Mouse (Mus musculus) liver, postnatal 0 days (tissue): ENCODE measurements around the gene Cpn1. TPM values are rescaled to one million over a fixed set of nuclear protein-coding genes. Genes with fewer than 3 reads are reported as not detected.

ENCODE experiments used
- ATAC-seq: fragments of 200-750 bp; cut with Nextera tagmentation; 2 replicates; pipeline ENCODE4 v1.8.0; 2017; ENCODE audit warnings: mild to moderate bottlenecking, moderate library complexity
- DNase-seq: peaks from one replicate; pipeline ENCODE4 v3.0.0-alpha.2; 2016
- H3K27ac ChIP-seq: fragments of 300-500 bp; sonication (generic); 2 replicates; pipeline ENCODE4 v1.5.1; 2014; ENCODE audit warnings: antibody characterized with exemption, moderate library complexity, mild to moderate bottlenecking, low read depth
- H3K27me3 ChIP-seq: fragments of 300-500 bp; sonication (generic); 2 replicates; pipeline ENCODE4 v1.6.1; 2014; ENCODE audit warnings: low read length, control low read depth, mixed read lengths; ENCODE audit not compliant: insufficient read depth
- H3K36me3 ChIP-seq: fragments of 300-500 bp; sonication (generic); replicated peaks from 2 replicates; pipeline ENCODE4 v1.6.1; 2014; ENCODE audit warnings: mild to moderate bottlenecking, control low read depth, low read length, moderate library complexity, mixed read lengths; ENCODE audit not compliant: insufficient read depth
- H3K4me1 ChIP-seq: fragments of 300-500 bp; sonication (generic); 2 replicates; pipeline ENCODE4 v1.6.1; 2014; ENCODE audit warnings: antibody characterized with exemption, mild to moderate bottlenecking, control low read depth; ENCODE audit not compliant: insufficient read depth
- H3K4me2 ChIP-seq: fragments of 300-500 bp; sonication (generic); 2 replicates; pipeline ENCODE4 v1.6.1; 2014; ENCODE audit warnings: low read depth, mild to moderate bottlenecking, low read length, moderate library complexity, mixed read lengths
- H3K4me3 ChIP-seq: fragments of 300-500 bp; sonication (generic); 2 replicates; pipeline ENCODE4 v1.5.1; 2014; ENCODE audit warnings: low read depth, low read length
- H3K9ac ChIP-seq: fragments of 300-500 bp; sonication (generic); replicated peaks from 2 replicates; pipeline ENCODE4 v1.6.1; 2014; ENCODE audit warnings: mild to moderate bottlenecking, moderate library complexity
- H3K9me3 ChIP-seq: fragments of 300-500 bp; sonication (generic); 2 replicates; pipeline ENCODE4 v1.6.1; 2016; ENCODE audit warnings: mild to moderate bottlenecking, control low read depth, low read length, mixed read lengths
- CTCF ChIP-seq: sonication (generic); IDR thresholded peaks from 2 replicates; pipeline ENCODE4 v1.5.1; 2016; ENCODE audit warnings: antibody characterized with exemption, low read depth
- EP300 ChIP-seq: IDR thresholded peaks from 2 replicates; pipeline ENCODE4 v1.6.1; 2016; ENCODE audit warnings: antibody characterized with exemption, low read depth, mild to moderate bottlenecking
- WGBS: fragments of 180-500 bp; shearing (Covaris S2); extraction: QIAGEN DNeasy Blood & Tissue Kit; methylation state at CpG from one replicate; pipeline ENCODE4 v1.1.7; 2014; ENCODE audit not compliant: insufficient replicate concordance; 5-methylcytosine and 5-hydroxymethylcytosine counted together
- polyA plus RNA-seq: library from polyadenylated mRNA; unstranded; fragments of >200 nt; fragmentation: Nextera tagmentation; extraction: Ambion mirVana; gene quantifications from 2 replicates; pipeline ENCODE4 v1.2.1, GENCODE M21; 2015

Gene Cpn1
- polyA plus RNA-seq, 1 experiment from 2014 or later = 110 TPM

DNA sequence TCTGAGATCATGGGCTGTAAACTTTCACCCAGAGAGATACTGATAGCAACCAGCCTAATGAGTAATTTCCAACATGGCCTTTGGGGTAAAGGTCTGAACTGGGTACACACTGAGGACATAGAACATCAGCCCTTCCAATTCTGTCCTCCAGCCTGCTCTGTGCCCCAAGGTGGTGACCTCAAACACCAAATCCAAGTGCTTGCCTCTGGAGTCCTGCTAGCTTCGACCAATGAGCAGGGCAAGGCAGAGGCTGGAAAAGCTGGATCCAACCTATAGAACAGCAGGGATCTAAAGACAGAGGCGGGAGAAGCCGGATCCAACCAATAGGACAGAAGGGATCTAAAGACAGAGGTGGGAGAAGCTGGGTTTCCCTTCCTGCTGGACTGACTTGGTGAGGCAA, 67.5 kb downstream of the Cpn1 start:
- WGBS = 66% methylated on average over 3 of the region's 3 CpGs
- TF ChIP-seq CTCF (no peak), EP300 (peak; percentile 55; the same call in 1 of the 2 replicates)
- no peaks in the 10 kb centered on the region for H3K36me3 ChIP-seq
- H3K27ac ChIP-seq = peak overlapping the region; percentile 83
- H3K4me3 ChIP-seq = no peak overlapping the region
- no peak overlapping the region for H3K4me2 ChIP-seq
- H3K4me1 ChIP-seq = peaks cover 33% of the 10 kb centered on the region
- H3K27me3 ChIP-seq = no peaks in the 10 kb centered on the region
- ATAC-seq (peak; percentile 96), DNase-seq (peak; percentile 50)
- H3K9me3 ChIP-seq = no peaks in the 10 kb centered on the region; the same call in 1 of the 2 replicates
- H3K9ac ChIP-seq = no peak overlapping the region

DNA sequence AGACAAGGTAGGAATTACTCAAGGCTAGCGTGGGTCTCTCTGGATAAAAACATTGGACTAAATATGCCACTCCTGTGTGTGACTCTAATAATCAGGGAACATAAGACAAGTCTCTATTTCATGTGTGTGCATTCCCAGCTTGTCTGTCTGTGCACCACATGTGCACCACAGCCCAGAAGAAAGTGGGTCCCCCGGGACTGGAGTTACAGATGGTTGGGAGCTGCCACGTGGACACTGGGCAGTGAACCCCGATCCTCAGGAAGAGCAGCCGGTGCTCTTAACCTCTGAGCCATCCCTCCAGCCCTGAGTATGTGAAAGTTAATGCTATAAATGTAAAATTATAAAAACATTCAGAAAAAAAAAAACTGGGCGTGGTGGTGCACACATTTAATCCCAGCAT, 68.6 kb downstream of the Cpn1 start:
- no peaks in the 10 kb centered on the region for H3K9me3 ChIP-seq
- no peaks in the 10 kb centered on the region for H3K36me3 ChIP-seq
- no peak overlapping the region for H3K4me3 ChIP-seq
- TF ChIP-seq EP300 = no peak
- no peak for TF ChIP-seq CTCF
- peaks cover 33% of the 10 kb centered on the region for H3K4me1 ChIP-seq
- no peak for ATAC-seq
- no peak for DNase-seq
- peak overlapping the region; percentile 57 for H3K27ac ChIP-seq
- 69% methylated on average over 6 of the region's 6 CpGs for WGBS
- H3K9ac ChIP-seq = no peak overlapping the region
- H3K4me2 ChIP-seq = peak overlapping the region; percentile 55
- no peaks in the 10 kb centered on the region for H3K27me3 ChIP-seq

DNA sequence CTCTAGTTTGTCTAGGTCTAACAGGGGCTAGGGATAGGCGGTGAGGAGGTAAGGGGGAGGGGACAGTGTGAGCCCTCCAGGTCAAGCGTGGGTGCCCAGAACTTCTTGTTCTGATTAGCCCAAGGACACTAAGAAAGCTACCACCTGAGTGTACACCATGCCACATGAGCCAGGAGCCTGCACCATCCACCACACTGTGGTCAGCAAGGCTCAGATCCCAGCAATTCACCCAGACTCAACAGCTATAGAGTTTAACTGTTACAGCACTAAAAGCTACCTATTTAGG, 69.0 kb downstream of the Cpn1 start:
- WGBS = 20% methylated on average over 2 of the region's 2 CpGs
- Histone ChIP-seq H3K9me3 (no peaks in the 10 kb centered on the region), H3K4me3 (no peak overlapping the region), H3K27me3 (no peaks in the 10 kb centered on the region), H3K36me3 (no peaks in the 10 kb centered on the region), H3K9ac (0 out of 2 replicates have a peak overlapping the region, but pooled peaks have one; percentile 11), H3K4me1 (peaks cover 33% of the 10 kb centered on the region), H3K27ac (peak overlapping the region; percentile 57), H3K4me2 (peak overlapping the region; percentile 55)
- no peak for ATAC-seq
- DNase-seq = no peak
- TF ChIP-seq EP300 (no peak), CTCF (no peak)

DNA sequence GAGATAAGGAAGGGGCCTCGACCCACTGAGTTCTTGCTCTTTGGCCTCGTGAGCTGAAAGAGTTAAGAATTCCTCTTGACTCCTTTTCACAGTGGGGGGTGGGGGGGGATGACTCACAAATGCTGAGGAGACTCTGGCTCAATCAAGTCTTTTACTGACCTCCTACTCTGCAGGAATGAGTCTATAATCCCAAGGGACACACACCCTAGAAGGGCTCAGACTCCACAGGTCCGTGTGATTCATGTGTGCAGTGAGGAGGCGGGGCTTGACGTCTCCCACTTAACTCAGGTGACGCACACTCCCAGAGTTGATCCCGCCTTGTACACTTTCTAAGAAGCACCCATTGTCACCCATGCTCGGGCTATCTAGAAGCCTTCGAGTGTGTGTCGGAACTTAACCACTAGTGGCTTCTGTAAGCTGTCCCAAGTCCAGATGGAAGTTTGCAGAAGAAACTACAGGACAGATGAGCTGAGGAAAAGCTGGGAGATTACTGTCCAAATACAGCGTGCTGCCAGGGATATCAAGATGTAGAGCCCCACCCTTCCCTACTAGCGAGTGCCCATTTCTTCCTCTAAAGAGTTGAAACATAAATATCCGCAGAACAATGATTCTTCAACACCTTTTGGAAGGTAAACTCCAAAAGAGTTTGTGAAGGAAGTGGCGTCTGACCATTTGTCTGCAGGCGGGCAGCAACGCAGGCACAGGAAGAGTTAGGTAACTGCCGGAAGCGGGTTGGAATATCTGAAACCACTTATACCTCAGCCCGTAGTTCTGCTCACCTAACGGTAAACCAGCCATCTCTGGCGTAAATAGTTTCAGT, 69.6 kb downstream of the Cpn1 start:
- ATAC-seq (no peak), DNase-seq (no peak)
- Histone ChIP-seq H3K27ac (peak overlapping the region; percentile 57), H3K4me1 (peaks cover 33% of the 10 kb centered on the region), H3K36me3 (no peaks in the 10 kb centered on the region), H3K4me3 (no peak overlapping the region), H3K27me3 (no peaks in the 10 kb centered on the region), H3K4me2 (peak overlapping the region; percentile 55), H3K9me3 (no peaks in the 10 kb centered on the region), H3K9ac (0 out of 2 replicates have a peak overlapping the region, but pooled peaks have one; percentile 11)
- 38% methylated on average over 21 of the region's 21 CpGs for WGBS
- TF ChIP-seq CTCF (no peak), EP300 (no peak)

DNA sequence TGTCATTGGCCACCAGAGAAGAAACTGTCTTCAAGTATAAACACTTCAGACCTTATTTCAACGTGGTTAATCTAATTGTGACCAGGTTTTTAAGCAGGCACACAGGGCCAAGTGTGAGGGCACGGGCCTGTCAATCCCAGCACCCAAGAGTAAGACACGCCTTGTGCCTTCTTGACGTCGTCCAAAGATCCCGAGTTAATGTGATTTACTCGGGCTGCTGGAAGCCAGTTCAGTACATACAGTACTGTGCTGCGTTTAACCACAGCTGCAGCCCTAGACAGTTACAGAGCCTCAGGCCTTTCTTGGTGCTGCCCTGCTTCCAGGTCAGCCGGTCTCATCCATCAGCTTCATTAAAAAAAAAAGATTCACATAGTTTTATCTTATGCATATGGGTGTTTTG, 70.9 kb downstream of the Cpn1 start:
- no peak overlapping the region for H3K4me2 ChIP-seq
- H3K27ac ChIP-seq = no peak overlapping the region
- 78% methylated on average over 9 of the region's 9 CpGs for WGBS
- H3K9ac ChIP-seq = no peak overlapping the region
- H3K4me1 ChIP-seq = peaks cover 31% of the 10 kb centered on the region
- DNase-seq = no peak
- peaks cover 8% of the 10 kb centered on the region for H3K36me3 ChIP-seq
- no peaks in the 10 kb centered on the region for H3K9me3 ChIP-seq
- ATAC-seq = no peak
- H3K27me3 ChIP-seq = no peaks in the 10 kb centered on the region
- TF ChIP-seq CTCF (no peak), EP300 (no peak)
- no peak overlapping the region for H3K4me3 ChIP-seq

DNA sequence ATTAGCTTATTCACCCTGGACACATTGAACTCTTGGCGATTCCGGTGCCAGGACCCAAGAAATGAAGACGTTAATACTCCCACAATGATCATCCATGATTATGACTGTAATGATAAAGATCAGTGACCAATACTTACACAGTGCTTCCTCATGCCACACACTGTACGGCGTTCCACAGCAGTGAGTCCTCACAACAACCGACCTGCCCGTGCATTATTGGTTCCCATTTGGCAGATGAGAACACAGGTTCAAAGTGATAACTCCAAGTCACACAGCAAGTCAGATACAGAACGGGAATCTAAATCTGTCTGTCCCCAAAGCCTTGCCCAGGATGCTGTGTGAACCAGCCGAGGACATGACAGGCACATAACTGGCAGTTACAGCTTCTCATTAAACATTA, 71.4 kb downstream of the Cpn1 start:
- no peak overlapping the region for H3K9ac ChIP-seq
- peaks cover 12% of the 10 kb centered on the region for H3K36me3 ChIP-seq
- H3K27me3 ChIP-seq = no peaks in the 10 kb centered on the region
- no peak for ATAC-seq
- WGBS = 79% methylated on average over 9 of the region's 9 CpGs
- H3K4me2 ChIP-seq = no peak overlapping the region
- no peak for DNase-seq
- H3K27ac ChIP-seq = no peak overlapping the region
- H3K4me1 ChIP-seq = peaks cover 28% of the 10 kb centered on the region
- TF ChIP-seq CTCF (no peak), EP300 (no peak)
- H3K9me3 ChIP-seq = no peaks in the 10 kb centered on the region
- H3K4me3 ChIP-seq = no peak overlapping the region
